Mouse (Mus musculus) stomach, postnatal 0 days (tissue): ENCODE measurements around the gene Cnih3.

Experiments used
- CTCF ChIP-seq: IDR thresholded peaks from 2 replicates; pipeline ENCODE4 v1.5.1; 2016; ENCODE audit warnings: antibody characterized with exemption, low read depth, mild to moderate bottlenecking, moderate library complexity
- EP300 ChIP-seq: optimal IDR thresholded peaks from 2 replicates; pipeline ENCODE3; 2016; ENCODE audit warnings: antibody characterized with exemption

- TF ChIP-seq CTCF (no peak), EP300 (no peak)
These were observed 117.0 kb downstream of the Cnih3 start for GRCm38 (mm10) chr1:181469415-181469814.
